Mouse (Mus musculus): ENCODE measurements around the gene Kif17.

DNA sequence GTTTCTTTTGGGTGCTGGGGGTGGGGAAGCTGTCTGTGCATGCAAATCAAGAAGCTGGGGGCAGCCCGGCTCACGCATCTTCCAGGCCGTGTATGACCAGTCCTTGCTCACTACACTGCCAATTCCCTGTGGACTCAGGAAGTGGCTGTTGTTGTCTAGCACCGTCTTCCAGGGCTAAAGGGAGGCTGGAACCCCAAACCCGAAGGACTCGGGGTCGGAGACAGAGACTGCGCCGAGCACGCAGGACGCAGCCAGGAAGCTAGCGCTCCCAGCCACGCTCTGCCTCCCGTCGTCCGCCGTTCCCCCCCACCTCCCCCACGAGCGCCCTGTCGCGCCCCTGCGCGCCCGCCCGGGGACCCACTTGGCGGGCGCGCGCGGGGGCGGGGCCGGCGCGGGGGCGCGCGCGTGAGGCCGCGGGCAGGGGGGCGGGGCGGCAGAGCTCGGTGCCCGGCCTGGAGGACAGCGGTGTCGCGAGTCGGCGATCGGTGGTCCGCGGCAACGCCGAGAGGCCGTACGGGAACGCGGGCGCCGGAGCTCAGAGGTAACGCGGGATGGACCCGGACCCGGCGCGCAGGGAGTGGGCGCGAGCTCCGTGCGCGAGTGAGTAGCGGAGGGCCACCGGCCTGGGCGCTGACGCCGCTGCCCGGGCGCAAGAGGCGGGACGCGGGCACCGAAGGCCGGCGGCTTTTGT is 33.9 kb upstream of the Kif17 start, which contains the start of gene Hp1bp3:
- TF ChIP-seq CTCF (IDR thresholded peaks at IDR 0.05; ENCODE audit: borderline replicate concordance, extremely low read depth, insufficient read depth, insufficient read length) (no peak), POLR2A (IDR thresholded peaks at IDR 0.05; ENCODE audit: borderline replicate concordance, extremely low read depth, insufficient read depth, insufficient read length, poor library complexity, severe bottlenecking) (peak; percentile 89)

Measured in brain, embryonic 14.5 days (tissue).